Mouse (Mus musculus) heart, embryonic 11.5 days (tissue): ENCODE measurements around the gene Wdr43. TPM values are rescaled to one million over a fixed set of nuclear protein-coding genes. Genes with fewer than 3 reads are reported as not detected.

Experiments
- ATAC-seq: fragments of 200-750 bp; cut with Nextera tagmentation; replicated peaks from 2 replicates; pipeline ENCODE4 v1.8.0; 2017; ENCODE audit warnings: moderate library complexity; ENCODE audit not compliant: insufficient number of reproducible peaks, low FRiP score, low TSS enrichment
- H3K27ac ChIP-seq: fragments of 300-500 bp; sonication (generic); 2 replicates; pipeline ENCODE4 v1.5.1; 2014; ENCODE audit warnings: mild to moderate bottlenecking, low read depth, low read length
- H3K27me3 ChIP-seq: fragments of 300-500 bp; sonication (generic); 2 replicates; pipeline ENCODE4 v1.6.1; 2014; ENCODE audit warnings: mild to moderate bottlenecking, low read length, mixed read lengths; ENCODE audit not compliant: control insufficient read depth, insufficient read depth
- H3K36me3 ChIP-seq: fragments of 300-500 bp; sonication (generic); 2 replicates; pipeline ENCODE4 v1.6.1; 2014; ENCODE audit warnings: mild to moderate bottlenecking, low read length, moderate library complexity, mixed read lengths; ENCODE audit not compliant: control insufficient read depth, insufficient read depth
- H3K4me1 ChIP-seq: fragments of 300-500 bp; sonication (generic); 2 replicates; pipeline ENCODE4 v1.6.1; 2014; ENCODE audit warnings: low read length; ENCODE audit not compliant: control insufficient read depth, insufficient read depth
- H3K4me2 ChIP-seq: fragments of 300-500 bp; sonication (generic); 2 replicates; pipeline ENCODE4 v1.6.1; 2014; ENCODE audit warnings: mild to moderate bottlenecking, moderate library complexity
- H3K4me3 ChIP-seq: fragments of 300-500 bp; sonication (generic); 2 replicates; pipeline ENCODE4 v1.5.1; 2014; ENCODE audit warnings: low read depth, low read length
- H3K9ac ChIP-seq: fragments of 300-500 bp; sonication (generic); 2 replicates; pipeline ENCODE4 v1.6.1; 2014; ENCODE audit warnings: mild to moderate bottlenecking, low read depth, low read length, moderate library complexity
- H3K9me3 ChIP-seq: fragments of 300-500 bp; sonication (generic); replicated peaks from 2 replicates; pipeline ENCODE4 v1.6.1; 2016; ENCODE audit warnings: low read length; ENCODE audit not compliant: control insufficient read depth
- WGBS: fragments of 180-500 bp; shearing (Covaris S2); extraction: QIAGEN DNeasy Blood & Tissue Kit; methylation state at CpG from one replicate; pipeline ENCODE4 v1.1.7; 2014; ENCODE audit not compliant: insufficient replicate concordance; 5-methylcytosine and 5-hydroxymethylcytosine counted together
- polyA plus RNA-seq: library from polyadenylated mRNA; unstranded; fragments of >200 nt; fragmentation: Nextera tagmentation; extraction: Ambion mirVana; gene quantifications from 2 replicates; pipeline ENCODE4 v1.2.1, GENCODE M21; 2014

Gene Wdr43
- polyA plus RNA-seq, 1 experiment from 2014 or later: 54.4 TPM

GRCm38 (mm10) chr17:71671840-71672546 is 56.3 kb downstream of the Wdr43 start:
- ATAC-seq: no peak
- Histone ChIP-seq H3K27me3 (no peaks in the 10 kb centered on the region), H3K4me2 (no peak overlapping the region), H3K4me1 (no peaks in the 10 kb centered on the region), H3K36me3 (no peaks in the 10 kb centered on the region), H3K27ac (no peak overlapping the region), H3K4me3 (no peak overlapping the region), H3K9me3 (no peaks in the 10 kb centered on the region; the same call in 1 of the 2 replicates), H3K9ac (no peak overlapping the region)
- WGBS: 50% methylated on average over 17 of the region's 17 CpGs

GRCm38 (mm10) chr17:71673092-71673491 is 57.4 kb downstream of the Wdr43 start, which contains the start of gene Togaram2:
Gene Togaram2, plus strand, starts transcription at chr17:71673261.
- WGBS: 80% methylated on average over 9 of the region's 9 CpGs
- H3K9ac ChIP-seq: no peak within 1 kb of the TSS
- H3K36me3 ChIP-seq: no peaks in the 10 kb centered on the region
- ATAC-seq: no peak
- H3K4me2 ChIP-seq: no peak within 1 kb of the TSS
- H3K27me3 ChIP-seq: no peaks in the 10 kb centered on the region
- H3K27ac ChIP-seq: no peak within 1 kb of the TSS
- no peaks in the 10 kb centered on the region; the same call in 1 of the 2 replicates for H3K9me3 ChIP-seq
- no peaks in the 10 kb centered on the region for H3K4me1 ChIP-seq
- no peak within 1 kb of the TSS for H3K4me3 ChIP-seq

GRCm38 (mm10) chr17:71673936-71674335 is 58.2 kb downstream of the Wdr43 start:
- Histone ChIP-seq H3K4me1 (no peaks in the 10 kb centered on the region), H3K4me3 (no peak overlapping the region), H3K9ac (no peak overlapping the region), H3K36me3 (no peaks in the 10 kb centered on the region), H3K4me2 (no peak overlapping the region), H3K27ac (no peak overlapping the region), H3K9me3 (no peaks in the 10 kb centered on the region), H3K27me3 (no peaks in the 10 kb centered on the region)
- 77% methylated on average over 9 of the region's 9 CpGs for WGBS
- no peak for ATAC-seq

- no peaks in the 10 kb centered on the region for H3K4me1 ChIP-seq
- no peaks in the 10 kb centered on the region for H3K9me3 ChIP-seq
- no peaks in the 10 kb centered on the region for H3K27me3 ChIP-seq
- no peak overlapping the region for H3K27ac ChIP-seq
- 89% methylated on average over 18 of the region's 18 CpGs for WGBS
- no peaks in the 10 kb centered on the region for H3K36me3 ChIP-seq
- no peak for ATAC-seq
- H3K4me2 ChIP-seq: no peak overlapping the region
- no peak overlapping the region for H3K4me3 ChIP-seq
- H3K9ac ChIP-seq: no peak overlapping the region
Observed at GRCm38 (mm10) chr17:71674886-71675285, 59.2 kb downstream of the Wdr43 start.

GRCm38 (mm10) chr17:71681666-71682065 is 66.0 kb downstream of the Wdr43 start:
- Histone ChIP-seq H3K4me1 (no peaks in the 10 kb centered on the region), H3K36me3 (no peaks in the 10 kb centered on the region), H3K4me3 (no peak overlapping the region), H3K27ac (no peak overlapping the region), H3K4me2 (no peak overlapping the region), H3K27me3 (no peaks in the 10 kb centered on the region), H3K9me3 (no peaks in the 10 kb centered on the region), H3K9ac (no peak overlapping the region)
- no peak for ATAC-seq
- WGBS: 71% methylated on average over 14 of the region's 14 CpGs

GRCm38 (mm10) chr17:71682379-71682778 is 66.7 kb downstream of the Wdr43 start:
- no peaks in the 10 kb centered on the region for H3K9me3 ChIP-seq
- H3K27me3 ChIP-seq: no peaks in the 10 kb centered on the region
- H3K4me2 ChIP-seq: no peak overlapping the region
- no peak for ATAC-seq
- no peaks in the 10 kb centered on the region for H3K4me1 ChIP-seq
- H3K27ac ChIP-seq: no peak overlapping the region
- no peaks in the 10 kb centered on the region for H3K36me3 ChIP-seq
- no peak overlapping the region for H3K4me3 ChIP-seq
- no peak overlapping the region for H3K9ac ChIP-seq
- 73% methylated on average over 4 of the region's 4 CpGs for WGBS

GRCm38 (mm10) chr17:71683281-71683680 is 67.6 kb downstream of the Wdr43 start:
- Histone ChIP-seq H3K4me3 (no peak overlapping the region), H3K9me3 (no peaks in the 10 kb centered on the region), H3K4me2 (no peak overlapping the region), H3K27ac (no peak overlapping the region), H3K9ac (no peak overlapping the region), H3K4me1 (no peaks in the 10 kb centered on the region), H3K36me3 (no peaks in the 10 kb centered on the region), H3K27me3 (no peaks in the 10 kb centered on the region)
- 82% methylated on average over 6 of the region's 6 CpGs for WGBS
- no peak for ATAC-seq

GRCm38 (mm10) chr17:71684103-71684608 is 68.5 kb downstream of the Wdr43 start:
- H3K4me2 ChIP-seq: no peak overlapping the region
- no peak overlapping the region for H3K9ac ChIP-seq
- ATAC-seq: no peak
- 50% methylated on average over 5 of the region's 5 CpGs for WGBS
- H3K4me1 ChIP-seq: no peaks in the 10 kb centered on the region
- no peak overlapping the region for H3K27ac ChIP-seq
- no peaks in the 10 kb centered on the region for H3K36me3 ChIP-seq
- H3K27me3 ChIP-seq: no peaks in the 10 kb centered on the region
- H3K9me3 ChIP-seq: no peaks in the 10 kb centered on the region
- H3K4me3 ChIP-seq: no peak overlapping the region

- Histone ChIP-seq H3K36me3 (no peaks in the 10 kb centered on the region), H3K27me3 (no peaks in the 10 kb centered on the region), H3K9ac (no peak overlapping the region), H3K4me2 (no peak overlapping the region), H3K9me3 (no peaks in the 10 kb centered on the region), H3K4me3 (no peak overlapping the region), H3K27ac (no peak overlapping the region), H3K4me1 (0 out of 2 replicates have a peak, but pooled peaks cover 3% of the 10 kb centered on the region)
- ATAC-seq: no peak
- 65% methylated on average over 9 of the region's 9 CpGs for WGBS
Observed at GRCm38 (mm10) chr17:71687436-71687835, 71.7 kb downstream of the Wdr43 start.
